Mouse (Mus musculus) layer of hippocampus, adult 11-12 months (tissue): ENCODE data around the gene Dusp3.

Experiments
- DNase-seq: peaks from one replicate; pipeline ENCODE4 v3.0.0; 2022; ENCODE audit warnings: low spot score

The Dusp3 gene

GRCm38 (mm10) chr11:101974923-101975322, 11.9 kb downstream of the Dusp3 start:
- DNase-seq, result no peak

DNA sequence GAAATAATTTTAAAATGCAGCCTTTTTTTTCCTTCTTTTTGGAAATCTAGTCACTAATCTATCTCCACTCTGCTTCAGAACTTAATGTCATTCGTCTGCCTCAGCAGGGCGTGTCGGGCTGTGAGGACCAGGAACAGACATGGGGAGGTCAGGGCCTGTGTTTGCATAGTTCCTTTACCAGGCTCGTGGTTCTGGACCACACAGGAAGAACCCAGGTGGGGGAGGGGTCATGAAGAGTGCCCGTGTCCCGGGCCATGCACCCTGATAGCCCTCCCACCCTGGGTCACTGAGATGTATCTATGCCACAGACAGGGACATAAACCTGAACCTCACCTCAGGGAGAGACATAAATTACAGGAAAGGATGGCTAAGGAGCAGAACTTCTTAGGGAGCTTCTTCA, 12.6 kb downstream of the Dusp3 start:
- DNase-seq, result no peak

GRCm38 (mm10) chr11:101973496-101973895, 13.3 kb downstream of the Dusp3 start:
- DNase-seq, result no peak

- no peak for DNase-seq
These were observed 14.2 kb downstream of the Dusp3 start for GRCm38 (mm10) chr11:101972651-101973050.

DNA sequence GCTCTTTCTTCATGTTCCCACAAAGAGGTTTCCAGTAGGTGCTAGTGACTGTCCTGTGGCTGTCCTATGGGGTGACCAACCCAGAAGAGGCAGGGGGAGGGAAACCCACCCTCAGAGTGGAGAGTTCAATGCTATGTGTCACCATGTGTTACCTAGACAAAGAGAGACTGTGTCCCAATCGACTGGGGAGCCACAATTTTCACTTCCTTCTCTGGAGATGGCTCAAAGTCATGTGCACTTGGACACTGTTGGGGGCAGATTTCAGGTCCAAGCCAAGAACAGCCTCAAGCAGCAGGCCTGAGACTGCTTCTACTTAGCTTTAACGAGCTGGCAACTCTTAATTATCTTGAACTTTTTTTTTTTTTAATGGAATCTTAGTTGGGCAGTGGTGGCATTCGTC, 14.7 kb downstream of the Dusp3 start:
- no peak for DNase-seq

DNA sequence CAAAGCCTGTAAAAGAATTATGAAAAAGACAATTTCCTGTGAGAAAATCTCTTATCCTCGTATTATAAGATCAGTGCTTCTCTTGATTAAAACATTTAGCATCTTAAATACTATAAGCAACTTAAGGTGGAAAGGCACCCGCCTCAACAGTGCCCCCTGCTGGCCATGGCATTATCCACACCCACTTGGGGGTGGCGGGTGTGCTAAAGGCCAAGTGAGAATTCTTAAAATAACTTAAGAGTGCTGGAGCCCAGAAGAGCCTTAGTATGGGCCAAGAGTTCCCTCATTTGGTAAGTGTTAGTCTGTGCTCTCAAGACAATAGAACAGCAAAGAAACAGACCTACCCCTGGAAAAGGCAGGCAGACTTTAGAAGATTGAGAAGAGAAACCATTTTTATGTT, 15.4 kb downstream of the Dusp3 start:
- DNase-seq, result no peak

GRCm38 (mm10) chr11:101969835-101970234, 17.0 kb downstream of the Dusp3 start:
- no peak for DNase-seq

DNA sequence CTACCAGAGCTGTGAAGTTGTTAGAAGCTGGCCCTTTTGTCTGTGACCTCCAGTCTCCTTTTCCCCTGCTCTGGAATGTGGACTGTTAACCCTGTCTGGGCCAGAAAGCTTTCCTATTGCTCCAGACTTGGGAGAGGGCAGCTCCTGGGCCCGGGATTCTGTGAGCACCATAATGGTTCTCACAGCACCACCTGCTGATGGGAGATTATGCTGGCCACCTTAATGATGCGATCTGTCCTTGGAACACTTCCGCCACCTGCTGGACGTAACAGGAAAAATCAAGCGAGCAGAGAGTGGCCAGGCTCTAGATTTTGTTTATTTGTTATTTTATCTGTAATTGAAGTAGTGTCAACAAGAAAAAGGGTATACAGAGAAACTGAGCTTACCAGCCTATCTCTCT, 18.0 kb downstream of the Dusp3 start:
- peak; percentile 90 for DNase-seq

- DNase-seq, result no peak
These were observed 18.5 kb downstream of the Dusp3 start for GRCm38 (mm10) chr11:101968311-101968710.

- DNase-seq, result no peak
These were observed 19.7 kb downstream of the Dusp3 start, which contains the start of gene Sost for GRCm38 (mm10) chr11:101966965-101967614. TSS of gene Sost (minus strand) at chr11:101967015.

DNA sequence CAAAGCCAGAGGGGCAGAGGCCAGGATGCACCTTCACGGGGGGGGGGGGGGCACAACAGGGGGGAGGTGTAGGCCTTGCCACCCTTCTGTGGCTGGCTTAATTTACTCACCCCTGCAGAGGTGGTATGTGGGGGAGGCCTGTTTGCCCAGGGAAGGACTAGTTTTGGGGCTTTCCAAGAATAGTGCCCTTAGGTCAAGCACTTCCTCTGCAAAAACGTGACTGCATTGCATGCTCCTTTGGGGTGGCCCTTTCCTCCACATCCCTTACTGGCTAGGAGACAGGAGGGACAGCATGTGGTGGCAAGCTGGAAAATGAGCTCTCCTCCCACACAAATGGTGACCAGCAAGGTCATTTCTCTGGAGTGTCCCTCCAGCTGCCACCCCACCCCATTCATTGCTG, 21.3 kb downstream of the Dusp3 start:
- DNase-seq, result no peak

DNA sequence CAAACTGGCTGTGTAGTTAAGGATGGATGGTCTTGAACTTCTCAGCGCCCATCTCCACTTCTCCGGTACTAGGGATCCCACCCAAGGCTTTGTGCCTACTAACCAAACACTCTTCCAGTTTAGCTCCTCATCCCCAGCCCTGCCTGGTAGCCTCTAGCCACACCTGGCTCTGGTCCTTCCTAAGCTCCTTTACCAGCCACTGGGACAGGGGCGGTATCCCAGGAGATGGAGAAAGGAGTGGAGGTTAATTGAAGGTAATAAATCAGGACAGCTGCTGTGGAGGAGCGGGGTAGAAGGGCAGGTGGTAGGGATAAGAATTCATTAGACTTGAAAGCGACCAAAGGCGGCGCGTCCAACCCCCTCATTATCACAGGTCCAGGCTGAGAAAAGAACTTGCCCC, 22.2 kb downstream of the Dusp3 start:
- DNase-seq, result no peak

- DNase-seq, result no peak
These were observed 23.1 kb downstream of the Dusp3 start for GRCm38 (mm10) chr11:101963473-101964291.

GRCm38 (mm10) chr11:101963043-101963442, 23.8 kb downstream of the Dusp3 start:
- no peak for DNase-seq

DNA sequence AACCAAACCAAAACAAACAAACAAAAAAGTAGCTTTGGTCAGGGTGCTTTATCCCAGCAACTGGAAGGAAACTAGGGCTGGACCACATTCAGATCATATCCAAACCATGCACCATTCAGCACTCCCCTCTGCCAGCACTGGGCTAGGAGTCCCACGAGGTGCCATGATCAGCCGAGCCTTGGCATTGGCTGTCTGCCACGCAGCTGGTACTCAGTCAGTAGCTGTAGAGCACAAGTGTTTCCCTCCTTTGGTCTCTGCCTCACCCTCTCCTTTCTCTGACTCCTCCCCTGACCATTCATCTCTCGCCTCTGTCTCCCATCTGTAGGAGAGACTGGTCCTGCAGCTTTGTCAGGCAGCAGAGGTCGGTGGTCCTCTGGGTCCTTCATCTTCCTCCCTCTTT, 29.3 kb downstream of the Dusp3 start:
- DNase-seq, result no peak

GRCm38 (mm10) chr11:101953441-101953840, 33.4 kb downstream of the Dusp3 start:
- DNase-seq, result no peak

DNA sequence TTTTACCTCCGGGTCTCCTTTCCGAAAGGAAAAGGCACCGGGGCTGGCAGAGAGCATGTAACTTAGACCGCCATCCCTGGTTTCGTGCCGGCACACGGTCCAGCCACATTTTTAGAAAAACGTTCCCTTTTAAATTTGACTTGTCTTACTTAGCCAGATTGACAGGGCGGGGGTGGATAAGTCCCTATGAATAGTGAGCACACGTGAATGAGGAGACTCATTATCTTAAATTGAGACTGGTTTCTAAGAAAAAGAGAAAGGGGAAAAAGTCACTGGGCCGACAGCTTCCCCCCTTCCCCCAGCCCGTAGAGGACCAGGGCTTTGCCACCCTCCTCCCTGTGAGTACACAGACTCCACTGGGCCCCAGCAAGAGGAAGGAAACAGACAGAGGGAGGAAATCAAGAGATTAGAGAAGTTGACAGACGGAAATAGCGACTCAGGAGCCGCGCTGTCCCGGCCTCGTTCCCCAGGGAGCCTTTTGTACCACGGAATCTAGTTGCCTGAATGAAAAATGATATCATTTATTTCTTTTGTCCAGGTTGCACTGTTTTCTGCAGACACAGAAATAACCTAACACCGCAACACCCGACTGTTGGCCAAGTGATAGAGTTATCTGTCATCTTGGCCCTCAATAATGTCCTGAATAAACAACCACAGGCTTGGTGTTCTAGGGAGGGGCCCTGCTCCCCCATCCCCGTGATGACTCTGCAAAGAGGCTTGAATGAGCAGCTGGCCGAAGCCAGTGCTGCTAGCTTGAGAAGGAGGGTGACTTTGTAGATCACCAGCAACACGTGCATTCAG, 34.1 kb downstream of the Dusp3 start:
- no peak for DNase-seq

- no peak for DNase-seq
These were observed 36.8 kb downstream of the Dusp3 start for GRCm38 (mm10) chr11:101950021-101950420.

GRCm38 (mm10) chr11:101946525-101946924, 40.3 kb downstream of the Dusp3 start:
- DNase-seq, result no peak

- no peak for DNase-seq
These were observed 43.8 kb downstream of the Dusp3 start for GRCm38 (mm10) chr11:101943055-101943454.

- no peak for DNase-seq
These were observed 49.7 kb downstream of the Dusp3 start for GRCm38 (mm10) chr11:101937108-101937507.

GRCm38 (mm10) chr11:101936421-101936820, 50.4 kb downstream of the Dusp3 start:
- DNase-seq, result no peak

DNA sequence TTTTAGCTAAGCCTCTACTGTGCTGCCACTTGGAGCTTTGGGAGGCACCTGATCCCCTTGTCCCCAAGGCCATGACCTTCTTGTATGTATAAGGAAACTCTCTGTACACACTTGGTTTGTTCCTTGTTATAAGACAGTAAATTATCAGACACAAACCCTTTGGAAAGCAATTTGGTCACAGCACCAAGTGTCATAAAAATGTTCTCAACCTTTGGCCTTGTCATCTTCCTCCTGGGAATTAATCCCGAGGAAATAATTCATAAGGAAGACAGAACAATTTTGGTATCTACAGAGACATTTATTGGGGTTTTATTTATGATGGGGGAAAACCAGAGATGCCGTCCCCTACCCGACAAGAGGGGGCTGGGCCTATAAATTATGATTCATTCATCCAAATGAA, 51.1 kb downstream of the Dusp3 start:
- no peak for DNase-seq
